Mouse (Mus musculus) ES-Bruce4 (cell line): ENCODE measurements around the gene Srsf6. TPM values are rescaled to one million over a fixed set of nuclear protein-coding genes. Genes with fewer than 3 reads are reported as not detected.
A peak's percentile ranks its signal among the peaks of the same experiment; 100 is the strongest.

ENCODE experiments used
- H3K27ac ChIP-seq: 2 replicates; pipeline ENCODE4 v1.5.1; 2012; ENCODE audit warnings: low read length, inconsistent platforms; ENCODE audit not compliant: insufficient read depth
- H3K27me3 ChIP-seq: 2 replicates; pipeline ENCODE4 v1.6.1; 2012; ENCODE audit warnings: mild to moderate bottlenecking, low read length, inconsistent platforms; ENCODE audit not compliant: control insufficient read depth, poor library complexity, insufficient read depth, severe bottlenecking
- H3K36me3 ChIP-seq: 2 replicates; pipeline ENCODE4 v1.6.1; 2012; ENCODE audit warnings: inconsistent platforms, mild to moderate bottlenecking, low read length, moderate library complexity; ENCODE audit not compliant: control insufficient read depth, poor library complexity, insufficient read depth, severe bottlenecking
- H3K4me1 ChIP-seq: one replicate; pipeline ENCODE4 v1.8.1; 2011; ENCODE audit warnings: low read length; ENCODE audit not compliant: control insufficient read depth, insufficient read depth
- H3K4me3 ChIP-seq: 2 replicates; pipeline ENCODE4 v1.5.1; 2011; ENCODE audit warnings: low read depth, mild to moderate bottlenecking, low read length
- H3K9ac ChIP-seq: 2 replicates; pipeline ENCODE4 v1.6.1; 2012; ENCODE audit warnings: low read depth, mild to moderate bottlenecking, inconsistent platforms; ENCODE audit not compliant: poor library complexity, severe bottlenecking
- H3K9me3 ChIP-seq: replicated peaks from 2 replicates; pipeline ENCODE4 v1.6.1; 2012; ENCODE audit warnings: mild to moderate bottlenecking, low read length, inconsistent platforms; ENCODE audit not compliant: control insufficient read depth, poor library complexity, insufficient read depth, severe bottlenecking
- CTCF ChIP-seq: IDR thresholded peaks from one replicate; pipeline ENCODE4 v1.8.1; 2011; ENCODE audit warnings: low read depth, low read length
- EP300 ChIP-seq: IDR thresholded peaks from 2 replicates; pipeline ENCODE4 v1.6.1; 2011; ENCODE audit warnings: low read depth, low read length; ENCODE audit not compliant: insufficient read depth
- POLR2A ChIP-seq: IDR thresholded peaks from one replicate; pipeline ENCODE4 v1.8.1; 2011; ENCODE audit warnings: low read length; ENCODE audit not compliant: insufficient read depth
- polyA plus RNA-seq: library from polyadenylated mRNA; stranded (reverse); fragments of >200 nt; gene quantifications from 2 replicates; pipeline ENCODE4 v1.2.4, GENCODE M21; 2011; ENCODE audit warnings: low read depth; ENCODE audit not compliant: missing spikeins, insufficient read depth, insufficient read length

Gene Srsf6
- polyA plus RNA-seq, 1 experiment: 172 TPM

- H3K9me3 ChIP-seq: no peaks in the 10 kb centered on the region
- H3K4me1 ChIP-seq: no peaks in the 10 kb centered on the region
- peak overlapping the region; percentile 89 for H3K4me3 ChIP-seq
- TF ChIP-seq POLR2A (no peak), CTCF (no peak), EP300 (no peak)
- H3K9ac ChIP-seq: peak overlapping the region; percentile 96
- no peak overlapping the region for H3K27ac ChIP-seq
- H3K36me3 ChIP-seq: peaks cover 29% of the 10 kb centered on the region
- H3K27me3 ChIP-seq: no peaks in the 10 kb centered on the region
These were observed 709 bp upstream of the Srsf6 start for GRCm38 (mm10) chr2:162930516-162931122.

DNA sequence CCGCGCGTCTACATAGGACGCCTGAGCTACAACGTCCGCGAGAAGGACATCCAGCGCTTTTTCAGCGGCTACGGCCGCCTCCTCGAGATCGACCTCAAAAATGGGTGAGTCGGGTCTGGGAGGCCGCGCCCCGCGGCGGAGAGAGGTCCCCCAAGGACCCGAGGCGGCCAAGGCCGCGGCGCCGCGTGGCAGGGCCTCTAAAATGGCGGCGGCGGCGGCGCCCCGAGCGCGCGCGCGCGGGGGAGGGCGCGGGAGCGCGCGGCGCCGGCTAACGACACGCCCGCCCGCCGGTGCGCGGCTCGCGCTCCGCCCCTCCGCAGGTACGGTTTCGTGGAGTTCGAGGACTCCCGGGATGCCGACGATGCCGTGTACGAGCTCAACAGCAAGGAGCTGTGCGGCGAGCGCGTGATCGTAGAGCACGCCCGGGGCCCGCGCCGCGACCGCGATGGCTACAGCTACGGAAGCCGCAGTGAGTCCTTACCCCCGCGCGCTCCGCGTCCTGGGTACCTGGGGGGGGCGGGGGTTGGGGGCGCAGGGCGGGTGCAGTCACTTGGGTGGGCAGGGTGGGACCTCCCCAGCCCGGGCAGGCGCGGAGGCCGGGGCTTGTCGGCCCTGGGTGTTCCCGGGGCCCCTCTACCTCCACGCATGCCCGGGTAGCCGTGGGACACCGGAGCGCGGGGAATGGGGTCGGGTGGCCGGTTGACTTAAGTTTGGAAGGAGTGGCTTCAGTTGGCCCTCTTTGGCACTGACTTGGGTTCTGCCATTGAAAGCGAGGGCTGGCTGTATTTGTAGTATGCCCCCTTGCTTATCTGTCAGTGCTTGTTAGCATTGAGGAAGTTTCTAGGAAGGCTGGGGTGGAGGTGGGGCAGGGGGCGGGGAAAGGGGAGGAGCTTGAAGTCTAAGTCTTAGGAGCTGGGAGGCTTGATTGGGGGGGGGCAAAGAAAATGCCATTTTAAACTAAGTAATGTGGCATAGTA, 634 bp downstream of the Srsf6 start:
- TF ChIP-seq CTCF (no peak), POLR2A (no peak), EP300 (no peak)
- H3K9ac ChIP-seq: peak overlapping the region; percentile 96
- H3K4me3 ChIP-seq: peak overlapping the region; percentile 76
- H3K9me3 ChIP-seq: no peaks in the 10 kb centered on the region
- H3K4me1 ChIP-seq: no peaks in the 10 kb centered on the region
- H3K27me3 ChIP-seq: no peaks in the 10 kb centered on the region
- peaks cover 41% of the 10 kb centered on the region for H3K36me3 ChIP-seq
- peak overlapping the region; percentile 45; the same call in 1 of the 2 replicates for H3K27ac ChIP-seq

- peak overlapping the region; percentile 96 for H3K9ac ChIP-seq
- peaks cover 47% of the 10 kb centered on the region for H3K36me3 ChIP-seq
- no peaks in the 10 kb centered on the region for H3K4me1 ChIP-seq
- no peaks in the 10 kb centered on the region for H3K27me3 ChIP-seq
- H3K9me3 ChIP-seq: no peaks in the 10 kb centered on the region
- TF ChIP-seq POLR2A (no peak), CTCF (no peak), EP300 (no peak)
- peak overlapping the region; percentile 55 for H3K4me3 ChIP-seq
- H3K27ac ChIP-seq: no peak overlapping the region
These were observed 1.4 kb downstream of the Srsf6 start for GRCm38 (mm10) chr2:162932706-162933105.

DNA sequence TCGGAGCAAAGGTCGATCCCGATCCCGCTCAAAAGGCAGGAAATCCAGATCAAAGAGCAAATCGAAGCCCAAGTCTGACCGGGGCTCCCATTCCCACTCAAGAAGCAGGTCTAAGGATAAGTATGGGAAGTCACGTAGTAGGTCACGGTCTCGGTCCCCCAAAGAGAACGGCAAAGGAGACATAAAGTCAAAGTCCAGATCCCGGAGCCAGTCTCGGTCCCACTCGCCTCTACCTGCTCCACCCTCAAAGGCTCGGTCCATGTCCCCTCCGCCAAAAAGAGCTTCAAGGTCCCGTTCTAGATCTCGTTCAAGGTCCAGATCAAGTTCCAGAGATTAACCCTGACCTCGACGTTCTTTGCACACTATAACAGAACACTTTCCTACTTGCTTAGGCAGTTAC, 3.1 kb downstream of the Srsf6 start:
- no peak overlapping the region for H3K4me3 ChIP-seq
- H3K9me3 ChIP-seq: no peaks in the 10 kb centered on the region
- no peaks in the 10 kb centered on the region for H3K27me3 ChIP-seq
- H3K36me3 ChIP-seq: peaks cover 63% of the 10 kb centered on the region
- no peaks in the 10 kb centered on the region for H3K4me1 ChIP-seq
- no peak overlapping the region for H3K9ac ChIP-seq
- TF ChIP-seq EP300: no peak
- TF ChIP-seq POLR2A: no peak
- TF ChIP-seq CTCF: no peak
- no peak overlapping the region for H3K27ac ChIP-seq

DNA sequence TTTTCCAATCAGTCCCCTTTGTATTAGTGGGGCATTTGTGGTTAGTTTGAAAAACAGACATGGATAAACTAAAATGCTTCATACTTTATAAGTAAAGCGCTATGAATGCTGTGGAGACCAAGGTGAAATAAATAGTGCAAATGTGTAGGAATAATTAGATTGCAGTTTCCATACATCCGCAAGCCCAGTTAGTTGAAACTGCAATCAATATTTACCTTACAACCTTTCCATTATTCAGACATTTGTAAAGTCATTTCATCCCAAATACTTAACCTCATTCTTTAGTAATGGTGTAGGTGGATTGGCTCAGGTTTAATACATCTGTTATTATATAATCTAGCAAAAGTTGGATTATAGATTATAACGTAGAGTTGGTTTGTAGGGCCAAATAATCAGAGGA, 4.4 kb downstream of the Srsf6 start:
- no peaks in the 10 kb centered on the region for H3K27me3 ChIP-seq
- no peak overlapping the region for H3K9ac ChIP-seq
- no peak for TF ChIP-seq EP300
- TF ChIP-seq POLR2A: no peak
- TF ChIP-seq CTCF: no peak
- no peak overlapping the region for H3K4me3 ChIP-seq
- no peak overlapping the region for H3K27ac ChIP-seq
- no peaks in the 10 kb centered on the region for H3K4me1 ChIP-seq
- peaks cover 69% of the 10 kb centered on the region for H3K36me3 ChIP-seq
- H3K9me3 ChIP-seq: no peaks in the 10 kb centered on the region

DNA sequence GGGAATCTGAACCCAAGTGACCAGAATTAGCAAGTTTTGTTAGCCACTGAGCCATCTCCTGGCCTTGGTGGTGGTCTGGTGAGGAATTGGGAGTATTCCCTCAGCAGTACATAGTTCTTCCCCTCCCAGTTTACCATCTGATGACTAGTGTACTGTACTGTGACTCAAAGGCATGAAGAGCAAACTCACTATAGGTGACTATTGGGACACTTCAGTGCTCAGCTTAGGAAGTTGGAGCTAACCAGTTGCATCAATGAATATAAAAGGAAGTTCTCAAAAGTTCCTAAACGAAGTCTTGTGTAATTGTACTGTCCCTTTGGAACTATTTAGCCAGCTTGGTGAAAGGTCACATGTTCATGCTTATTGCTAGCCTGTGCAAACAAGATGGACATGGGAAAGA, 8.2 kb downstream of the Srsf6 start:
- H3K4me1 ChIP-seq: no peaks in the 10 kb centered on the region
- H3K9ac ChIP-seq: no peak overlapping the region
- H3K4me3 ChIP-seq: no peak overlapping the region
- peaks cover 51% of the 10 kb centered on the region for H3K36me3 ChIP-seq
- no peaks in the 10 kb centered on the region for H3K9me3 ChIP-seq
- H3K27ac ChIP-seq: no peak overlapping the region
- H3K27me3 ChIP-seq: no peaks in the 10 kb centered on the region
- TF ChIP-seq EP300: no peak
